Mouse (Mus musculus) gastrocnemius, adult 18-20 months (tissue): ENCODE measurements around the gene Slc9a9. TPM values are rescaled to one million over a fixed set of nuclear protein-coding genes. Genes with fewer than 3 reads are reported as not detected.
"Not testable (repeated sequence)": the region's sequence is repeated elsewhere in the genome, so short reads cannot be mapped to it uniquely, and the experiment has no call there.

Source experiments
- DNase-seq: peaks from one replicate; pipeline ENCODE4 v3.0.0; 2021; ENCODE audit warnings: low spot score
- long read RNA-seq, 2 experiments: library from polyadenylated mRNA; stranded (forward); transcript quantifications; one replicate each; pipeline ENCODE4 v2.0.0; 2021
- total RNA-seq, 2 experiments: library from RNA; stranded (reverse); gene quantifications; 2 replicates each; pipeline ENCODE4 v1.2.3; 2021

The Slc9a9 gene
- 1 to 10 TPM; 1.6 to 2.5 TPM for total RNA-seq
- long read RNA-seq, experiment 1, partial matches to known transcripts: 2 of 5 reads
- long read RNA-seq, experiment 1, other reads (novel, unspliced or antisense): 3 of 5 reads
- long read RNA-seq, experiment 2: 0 reads

- peak; percentile 14 for DNase-seq
These were observed at the start of gene Slc9a9 for GRCm38 (mm10) chr9:94669791-94670577. Gene Slc9a9 (plus strand): TSS chr9:94669909.

- DNase-seq: no peak
These were observed 49.4 kb upstream of the Slc9a9 start for GRCm38 (mm10) chr9:94620342-94620741.

- no peak for DNase-seq
These were observed 48.9 kb upstream of the Slc9a9 start for GRCm38 (mm10) chr9:94620846-94621245.

GRCm38 (mm10) chr9:94621902-94622301 is 47.8 kb upstream of the Slc9a9 start:
- no peak for DNase-seq

DNA sequence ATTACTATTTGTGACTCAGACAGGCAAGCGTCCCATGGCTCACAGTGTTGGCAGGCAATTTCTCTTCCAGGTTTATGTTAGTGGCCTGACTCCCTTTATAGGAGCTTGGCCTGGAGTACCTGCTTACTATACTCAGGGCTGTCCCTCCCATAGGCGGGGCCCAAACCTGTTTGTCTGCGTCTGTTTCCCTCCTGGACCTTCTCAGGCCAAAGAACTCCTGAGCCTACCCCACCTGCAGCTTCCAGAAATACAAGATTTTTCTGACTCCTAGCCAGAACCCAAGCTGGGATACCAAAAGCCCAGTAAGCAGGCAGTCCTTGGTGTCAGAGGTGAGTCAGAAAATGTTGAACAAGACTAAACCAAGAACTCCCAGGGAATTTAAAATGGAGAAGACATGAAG is 43.0 kb upstream of the Slc9a9 start:
- DNase-seq: no peak

DNA sequence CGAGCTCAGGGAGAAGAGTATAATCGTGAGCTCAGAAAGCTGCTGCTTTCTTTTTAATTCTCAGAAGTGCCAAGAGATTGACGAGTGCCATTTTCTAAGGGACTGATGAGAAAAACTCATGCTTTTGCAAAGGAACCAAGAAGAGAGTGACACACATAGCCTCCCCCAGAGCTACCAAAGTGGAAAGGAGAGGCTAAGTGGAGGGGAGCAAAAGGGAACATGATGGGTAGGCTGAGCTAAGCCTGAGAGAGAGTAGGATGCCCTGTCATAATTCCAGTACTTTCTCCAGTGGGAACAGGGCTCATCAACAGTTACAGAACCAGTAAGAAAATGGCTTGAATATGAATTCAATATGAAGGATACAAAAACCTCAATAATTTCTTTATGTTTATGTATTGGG is 40.8 kb upstream of the Slc9a9 start:
- no peak for DNase-seq

DNA sequence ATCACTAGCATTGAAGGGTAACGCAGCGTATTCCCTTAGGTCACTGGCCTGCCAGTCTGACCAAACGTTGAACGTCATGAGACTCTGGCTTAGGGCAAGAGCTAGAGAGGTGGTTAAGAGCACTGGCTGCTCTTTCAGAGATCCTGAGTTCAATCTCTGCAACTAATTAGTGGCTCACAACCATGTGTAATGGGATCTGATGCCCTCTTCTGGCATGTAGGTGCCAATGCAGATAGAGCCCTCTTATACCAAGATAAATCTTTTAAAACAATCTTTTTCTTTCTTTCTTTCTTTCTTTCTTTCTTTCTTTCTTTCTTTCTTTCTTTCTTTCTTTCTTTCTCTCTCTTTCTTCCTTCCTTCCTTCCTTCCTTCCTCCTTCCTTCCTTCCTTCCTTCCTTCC is 35.4 kb upstream of the Slc9a9 start:
- DNase-seq: not testable (repeated sequence)

DNA sequence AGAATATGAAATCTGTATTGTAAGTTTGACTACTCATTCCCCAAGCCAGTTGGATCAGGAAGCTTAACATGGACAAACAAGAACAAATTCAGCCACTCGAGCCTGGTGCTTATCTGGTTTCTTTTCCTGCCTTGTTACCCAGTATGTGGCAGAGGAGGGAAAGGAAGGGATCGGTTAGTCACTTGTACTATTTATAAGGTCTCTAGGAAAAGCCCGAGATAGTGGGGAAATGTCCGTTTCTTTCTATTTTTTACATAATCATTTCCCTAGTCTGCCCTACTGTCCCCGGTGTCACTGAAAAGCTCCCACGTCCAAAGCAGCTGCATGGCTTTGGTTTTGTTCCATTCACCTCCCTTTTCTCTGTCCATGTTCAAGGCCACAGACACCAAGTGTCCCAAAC is 24.1 kb upstream of the Slc9a9 start:
- no peak for DNase-seq

DNA sequence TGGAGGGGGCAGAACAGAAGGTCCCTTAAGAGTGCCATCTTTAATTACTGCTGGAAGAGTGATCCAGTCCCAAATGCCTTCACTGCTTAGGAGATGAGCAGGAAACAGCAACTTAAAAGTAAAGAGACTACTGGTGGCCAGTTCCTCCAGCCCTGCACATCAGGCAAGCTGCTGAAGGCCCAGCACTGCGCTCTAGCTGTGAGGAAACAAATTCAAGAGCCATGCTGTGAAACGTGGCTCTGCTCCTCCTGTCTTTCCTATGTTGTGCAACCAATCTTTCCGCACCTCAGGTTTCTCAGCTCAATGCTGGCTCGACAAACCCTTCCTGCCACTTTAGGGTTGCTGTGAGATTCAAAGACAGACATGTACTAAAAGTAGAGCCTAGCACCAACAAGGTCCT is 22.3 kb upstream of the Slc9a9 start:
- no peak for DNase-seq

DNA sequence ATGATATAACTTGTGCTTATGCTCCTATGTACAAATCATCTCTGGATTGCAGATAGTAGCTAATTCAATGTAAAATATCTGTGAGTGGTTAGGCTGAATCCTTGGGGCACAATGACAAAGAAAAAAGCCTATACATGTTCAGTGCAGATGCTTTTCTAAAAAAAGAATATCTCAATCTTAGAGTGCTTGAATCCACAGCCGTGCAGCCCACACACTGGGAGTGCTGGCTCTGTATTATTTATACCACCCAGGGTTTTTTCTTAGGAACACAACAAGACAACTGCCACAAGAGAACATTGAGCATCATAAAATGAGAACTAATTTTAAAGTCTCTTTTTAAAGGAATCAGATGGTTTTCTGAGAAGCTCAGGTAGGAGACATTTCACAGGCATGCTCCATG is 19.7 kb upstream of the Slc9a9 start:
- no peak for DNase-seq

DNA sequence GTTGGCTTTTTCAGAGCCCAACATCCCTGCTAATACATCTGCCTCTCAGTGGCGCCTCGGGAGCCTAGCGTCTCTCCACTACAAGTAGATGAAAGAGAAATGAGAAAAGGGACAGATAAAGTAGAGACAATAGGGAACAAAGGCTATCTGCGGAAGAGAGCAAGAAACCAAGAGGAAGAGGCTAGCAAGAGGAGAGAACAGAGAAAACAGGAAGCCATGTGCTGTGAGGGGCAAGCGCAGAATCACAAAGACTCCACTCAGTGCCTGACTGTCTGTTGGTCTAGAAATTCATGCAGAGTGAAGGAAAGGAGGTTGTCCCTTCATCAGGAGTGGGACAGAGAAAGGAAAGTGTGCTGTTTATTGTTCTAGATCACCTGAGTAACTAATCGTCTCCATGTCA is 16.5 kb upstream of the Slc9a9 start:
- no peak for DNase-seq

DNA sequence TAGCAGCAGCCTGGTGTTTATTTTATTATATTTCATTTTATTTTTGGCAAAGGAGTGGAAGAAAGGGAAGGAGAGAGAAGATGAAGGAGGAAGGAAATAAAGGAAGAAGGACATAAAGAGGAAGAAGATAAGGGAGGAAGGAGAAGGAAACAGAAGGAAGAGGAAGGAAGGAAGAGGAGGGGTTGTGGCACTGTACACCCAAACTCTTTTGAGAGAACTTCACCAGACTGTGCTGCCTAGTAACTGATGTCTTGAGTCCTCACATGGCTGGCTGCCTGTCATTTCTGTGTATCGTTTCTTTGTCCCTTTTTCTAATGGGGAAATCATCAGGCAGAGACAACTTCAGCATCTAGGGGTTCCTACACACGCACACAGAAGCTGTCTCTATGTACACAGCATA is 15.9 kb upstream of the Slc9a9 start:
- DNase-seq: no peak

DNA sequence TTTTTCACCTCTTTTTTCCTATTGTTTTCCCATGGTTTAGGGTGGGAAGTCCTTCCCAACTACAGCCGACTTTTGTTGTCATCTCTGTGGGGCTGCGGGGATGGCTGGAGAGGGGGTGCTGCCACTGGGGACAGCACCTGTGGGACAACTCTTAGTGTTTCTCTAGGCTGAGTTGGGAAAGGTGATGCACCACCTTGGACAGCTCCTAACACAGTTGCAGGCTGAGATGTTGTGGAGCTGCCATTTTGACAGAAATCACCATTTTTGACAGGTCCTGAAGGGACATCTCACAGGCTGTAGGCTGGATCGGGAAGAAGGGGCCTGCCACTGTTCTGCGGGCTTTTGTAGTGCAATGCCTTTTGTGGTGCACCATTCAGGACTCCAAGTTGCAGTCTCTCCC is 13.4 kb upstream of the Slc9a9 start:
- no peak for DNase-seq

GRCm38 (mm10) chr9:94659401-94660152 is 10.1 kb upstream of the Slc9a9 start:
- no peak for DNase-seq

DNA sequence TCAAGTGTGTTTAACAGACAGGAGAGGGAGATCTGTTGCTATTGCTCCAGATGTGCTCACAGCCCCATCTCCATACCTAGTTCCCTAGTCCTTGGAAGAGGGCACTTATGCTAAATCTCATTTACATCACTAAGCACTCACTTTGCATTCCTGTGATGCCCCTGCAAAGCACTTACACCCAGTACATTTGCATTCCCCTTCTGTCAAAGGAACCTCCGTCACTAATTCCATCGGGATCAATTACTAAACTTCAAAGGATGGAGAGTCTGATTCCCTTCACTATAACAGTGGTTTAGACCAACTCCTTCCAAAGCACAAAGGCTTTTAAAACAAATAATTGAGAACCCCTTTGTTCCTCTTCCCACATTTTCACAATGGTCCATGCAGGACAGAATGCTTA is 7.9 kb upstream of the Slc9a9 start:
- DNase-seq: no peak

DNA sequence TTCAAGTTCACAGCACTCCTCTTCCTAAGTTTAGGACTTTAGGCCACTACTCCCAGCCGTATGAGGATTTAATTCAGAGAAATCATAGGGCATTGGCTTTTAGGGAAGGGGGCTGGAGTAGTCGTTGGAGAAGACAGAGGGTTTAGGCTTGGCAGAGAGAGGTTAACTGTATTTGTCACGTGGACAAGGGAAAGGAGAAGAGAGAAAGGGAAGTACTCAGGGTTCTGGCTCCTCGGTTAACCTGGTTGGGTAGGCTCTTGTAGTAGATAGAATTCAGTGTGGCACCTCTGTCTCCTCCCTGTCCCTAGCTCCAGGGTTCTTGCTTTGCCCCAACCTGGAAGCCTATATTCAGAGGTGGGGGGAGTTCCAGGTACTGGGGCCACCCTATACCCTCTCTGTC is 4.5 kb upstream of the Slc9a9 start:
- no peak for DNase-seq

DNA sequence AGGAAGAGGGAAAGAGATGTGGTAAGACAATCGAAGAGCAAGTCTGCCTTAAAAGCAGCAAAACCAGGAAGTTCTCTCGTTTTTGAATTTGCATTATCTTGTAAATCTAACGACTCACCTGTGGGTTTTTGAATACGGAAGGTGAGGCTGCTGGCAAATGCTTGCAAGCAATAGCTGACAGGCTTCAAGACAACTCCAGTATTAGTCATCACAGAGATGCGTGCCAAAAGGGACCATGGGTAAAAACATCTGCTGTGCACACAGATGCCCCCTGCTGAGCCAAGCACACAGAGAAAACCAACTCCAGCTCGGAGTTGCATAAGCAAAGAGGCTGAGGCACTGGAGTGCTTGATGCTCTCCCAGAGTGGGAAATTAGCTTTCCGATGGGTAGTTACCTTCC is 1.1 kb upstream of the Slc9a9 start:
- peak; percentile 17 for DNase-seq

DNA sequence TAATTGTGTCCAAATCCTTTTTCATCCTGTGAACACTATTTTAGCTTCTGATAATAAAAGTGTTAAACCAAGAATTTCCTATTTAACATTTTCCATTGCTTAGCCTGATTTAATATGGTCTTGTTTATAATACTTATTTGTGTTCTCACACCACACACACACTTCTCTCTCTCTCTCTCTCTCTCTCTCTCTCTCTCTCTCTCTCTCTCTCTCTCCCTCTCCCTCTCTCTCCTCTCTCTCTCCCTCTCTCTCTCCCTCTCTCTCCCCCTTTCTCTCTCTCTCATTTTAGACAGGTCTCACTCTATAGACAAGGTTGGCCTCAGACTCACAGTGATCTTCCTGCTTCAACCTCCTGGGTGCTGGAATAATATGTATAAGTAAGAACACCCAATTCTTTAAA is 995 bp downstream of the Slc9a9 start:
- DNase-seq: no peak

DNA sequence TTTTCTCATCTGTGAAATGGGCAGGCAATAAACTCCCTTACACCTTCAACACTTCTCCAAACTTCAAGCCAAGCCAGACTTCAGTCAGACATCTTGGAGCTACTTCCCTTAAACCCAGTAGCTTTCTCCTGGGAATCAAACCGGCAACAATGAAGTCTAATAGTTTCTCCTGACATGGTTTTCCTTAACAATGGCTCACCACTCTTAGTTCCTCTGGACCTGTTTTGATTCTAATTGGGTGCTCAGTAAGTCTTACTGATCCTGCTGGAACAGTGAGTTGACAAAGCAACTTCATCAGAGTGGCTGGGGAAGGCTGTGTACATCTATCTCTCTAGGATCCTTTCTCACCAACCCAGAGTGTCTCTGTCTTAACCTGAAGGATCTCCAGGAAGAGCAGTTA is 5.0 kb downstream of the Slc9a9 start:
- DNase-seq: no peak

GRCm38 (mm10) chr9:94678021-94678655 is 8.4 kb downstream of the Slc9a9 start:
- DNase-seq: no peak

DNA sequence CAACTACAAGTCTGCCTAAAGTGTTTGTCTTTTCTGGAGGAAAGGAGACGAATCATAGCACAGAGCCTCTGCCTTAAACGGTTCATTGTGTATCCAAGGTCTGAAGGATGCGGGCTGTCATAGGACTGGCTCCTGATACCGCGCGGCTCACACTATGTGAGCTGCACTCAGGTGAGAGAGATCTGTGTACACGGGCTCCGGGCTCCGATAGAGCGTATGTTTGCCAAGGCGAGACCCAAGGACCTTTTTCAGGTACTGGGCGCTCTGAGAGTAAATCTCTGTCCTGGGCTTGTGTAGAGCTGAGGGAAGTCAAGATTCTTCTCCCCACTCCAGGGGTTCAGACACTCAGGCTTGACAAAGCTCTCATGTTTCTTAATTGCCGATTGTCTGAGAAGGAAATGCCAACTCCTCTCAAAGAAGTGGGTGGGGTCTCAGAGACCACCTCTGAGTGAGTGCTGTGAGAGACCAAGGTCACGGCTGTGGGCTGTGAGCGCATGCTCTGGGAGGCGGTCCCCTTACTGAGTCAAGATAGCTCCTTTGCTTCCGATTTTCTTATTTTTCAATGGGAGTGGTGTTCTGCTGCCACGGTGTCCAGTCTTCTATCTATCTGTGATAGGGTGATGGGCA is 10.9 kb downstream of the Slc9a9 start:
- DNase-seq: no peak

DNA sequence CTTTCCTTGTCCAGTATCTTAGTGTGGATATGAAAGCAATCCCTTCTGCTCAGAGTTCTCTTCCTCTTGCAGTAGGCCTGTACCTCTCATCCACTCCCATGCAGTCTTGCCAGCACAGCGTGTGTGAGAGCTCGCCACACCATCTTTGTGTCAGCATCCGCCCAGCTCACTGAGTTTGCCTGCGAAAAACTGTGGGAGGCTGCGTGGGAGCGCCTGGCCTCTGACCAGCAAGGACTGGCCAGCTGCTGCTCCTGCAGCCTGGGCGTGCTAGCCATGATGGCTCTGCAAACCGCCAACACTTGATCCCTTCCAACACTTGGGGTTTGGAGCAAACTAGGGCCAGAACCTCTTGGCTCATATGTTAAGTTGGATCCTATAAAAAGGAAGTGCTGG is 11.4 kb downstream of the Slc9a9 start:
- peak; percentile 53 for DNase-seq
